Mouse (Mus musculus) megakaryocyte, adult 5-6 weeks (primary cell): ENCODE data around the gene D16Ertd472e. TPM values are rescaled to one million over a fixed set of nuclear protein-coding genes. Genes with fewer than 3 reads are reported as not detected.
A peak's percentile ranks its signal among the peaks of the same experiment; 100 is the strongest.

ENCODE experiments used
- ATAC-seq: 2 replicates; pipeline ENCODE4 v1.8.0; 2016; ENCODE audit warnings: mild to moderate bottlenecking, inconsistent platforms; ENCODE audit not compliant: poor library complexity, severe bottlenecking
- total RNA-seq, 2 experiments: library from RNA; stranded (forward) in 1 of 2; stranded (reverse) in 1 of 2; fragments of 153-499, 151-499 nt in 1 of 2; fragments of 221-1000, 200-1000 nt in 1 of 2; gene quantifications; 2 replicates each; pipeline versions ENCODE4 v1.2.3 to v1.2.4; 2015 to 2017

The D16Ertd472e gene
- total RNA-seq, 2 experiments from 2014 or later = 10.9 to 17.8 TPM

DNA sequence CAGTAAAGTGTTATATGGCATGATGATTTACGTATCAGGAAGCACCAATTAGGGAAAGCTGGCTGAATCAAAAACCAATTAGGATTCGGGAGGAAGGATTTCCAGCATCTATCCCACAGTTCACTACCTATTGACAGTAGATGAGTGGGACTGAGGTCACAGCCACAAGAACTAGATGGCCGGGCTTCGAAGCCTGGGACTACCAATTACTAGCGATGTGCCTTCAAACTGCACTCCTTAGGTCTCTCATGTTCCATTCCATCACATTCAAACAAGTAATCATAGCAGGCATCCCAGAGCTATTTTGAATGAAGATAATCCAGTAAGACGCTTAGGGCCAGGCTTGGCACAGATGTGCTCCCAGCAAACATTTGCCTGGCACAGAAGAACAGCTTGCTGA is 2.3 kb downstream of the D16Ertd472e start:
- no peak for ATAC-seq

DNA sequence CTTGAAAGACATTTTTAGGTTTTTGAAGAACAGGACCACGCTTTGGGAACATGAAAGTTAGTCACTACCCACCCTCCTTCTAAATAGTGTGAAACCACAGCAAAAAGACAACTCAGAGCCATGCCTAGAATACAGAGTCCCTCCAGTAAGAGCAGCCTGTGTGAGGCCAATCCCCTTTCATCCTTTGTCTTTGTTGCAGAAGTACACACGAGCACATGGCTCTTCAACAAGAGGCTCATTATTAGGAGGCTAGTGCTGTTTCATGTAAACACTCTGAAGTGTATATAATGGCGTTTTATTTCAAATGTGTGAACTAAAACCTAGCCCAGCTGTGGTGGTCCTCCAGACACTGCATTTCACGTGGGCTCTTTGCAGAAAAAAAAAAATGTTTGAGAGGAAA is 3.5 kb downstream of the D16Ertd472e start:
- no peak for ATAC-seq

DNA sequence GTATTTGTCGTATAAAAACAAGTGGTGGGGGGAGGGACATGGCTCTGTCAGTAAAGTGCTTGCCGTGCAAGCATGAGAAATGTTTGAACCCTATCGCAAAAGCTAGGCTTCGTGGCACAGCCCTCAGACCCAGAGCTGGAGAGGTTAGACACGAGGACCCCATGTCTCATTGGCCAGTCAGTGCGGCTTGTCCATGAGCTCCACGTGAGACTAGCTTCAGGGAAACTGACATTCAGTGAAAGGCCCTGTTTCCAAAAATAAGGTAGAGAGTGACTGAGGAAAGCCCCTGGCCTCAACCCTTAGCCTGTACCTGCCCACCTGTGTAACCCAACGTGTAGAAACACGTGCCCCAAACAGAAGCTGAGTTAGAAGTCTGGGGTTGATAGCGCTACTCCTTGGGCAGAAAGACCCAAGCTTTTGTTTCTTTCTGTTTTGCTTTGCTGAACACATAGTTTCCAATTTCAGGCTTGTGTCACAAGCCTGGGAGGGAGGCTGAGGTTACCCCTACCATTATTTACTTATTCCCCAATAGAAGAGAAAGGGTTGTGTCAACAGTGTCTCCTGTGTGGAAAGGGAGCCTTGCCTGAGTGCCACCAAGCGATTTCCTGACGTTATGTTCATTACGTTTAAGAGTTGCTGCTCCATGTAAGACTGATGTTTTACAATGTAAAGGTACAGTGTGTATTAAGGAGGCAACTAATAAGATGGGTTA is 12.2 kb downstream of the D16Ertd472e start:
- no peak for ATAC-seq

DNA sequence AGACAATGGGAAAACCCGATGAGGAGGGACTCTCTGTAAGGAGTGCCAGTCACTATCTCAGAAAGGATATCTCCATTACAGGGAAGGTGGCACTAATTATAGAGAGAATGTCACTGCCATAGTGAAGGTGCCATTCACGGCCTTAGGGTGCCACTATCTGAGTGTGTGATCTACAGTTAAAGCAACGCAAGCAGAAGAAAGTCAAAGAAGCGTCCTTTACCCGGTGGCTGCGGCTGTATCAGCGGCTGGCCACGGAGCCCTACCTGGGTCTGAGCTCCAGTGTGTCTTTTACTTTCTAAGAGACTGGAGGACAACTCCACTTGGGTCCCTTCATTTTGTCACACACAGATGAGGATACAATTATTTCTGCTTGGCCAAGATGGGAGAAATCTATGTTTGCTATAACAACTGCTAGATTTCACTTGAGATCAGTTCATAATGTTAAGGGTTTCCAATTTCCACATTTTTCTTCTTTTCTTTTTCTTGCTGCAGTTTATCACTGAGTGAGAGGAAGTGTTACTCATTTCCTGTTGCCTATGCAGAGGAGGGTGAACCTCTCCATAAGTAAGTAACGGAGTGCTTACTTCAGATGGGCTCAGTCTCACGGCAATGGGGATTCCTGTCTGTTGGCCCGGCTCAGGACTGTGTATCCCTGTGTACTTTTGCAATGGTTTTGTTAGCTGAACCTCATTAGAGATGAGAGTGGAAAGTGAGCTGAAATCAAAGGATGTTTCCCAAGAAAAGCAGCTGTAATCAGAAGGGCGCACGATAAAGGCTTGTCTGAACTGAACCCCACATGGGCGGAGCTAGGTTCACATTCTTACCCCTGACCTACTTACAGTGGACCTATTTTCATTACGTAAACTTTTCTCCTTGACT is 13.2 kb downstream of the D16Ertd472e start:
- ATAC-seq = peak; percentile 69

DNA sequence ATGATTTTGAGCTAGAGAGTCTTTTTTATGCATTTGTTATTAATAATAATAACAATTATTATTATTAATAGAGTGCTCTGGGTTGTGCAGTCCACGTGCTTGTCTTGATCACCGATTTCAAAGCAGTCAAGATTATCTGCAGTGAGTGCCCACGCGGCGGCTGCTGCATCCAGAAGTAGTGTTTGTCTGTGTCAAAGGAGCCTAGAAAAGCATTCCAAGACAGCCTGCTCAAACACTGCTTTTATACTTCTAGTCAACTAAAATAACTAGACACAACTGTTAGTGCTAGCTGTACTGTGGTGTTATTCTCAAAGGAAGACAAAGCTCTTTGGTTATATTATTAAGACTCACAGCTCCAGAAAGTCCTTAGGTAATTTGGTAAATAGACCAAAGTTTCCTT is 15.9 kb downstream of the D16Ertd472e start:
- ATAC-seq = no peak

DNA sequence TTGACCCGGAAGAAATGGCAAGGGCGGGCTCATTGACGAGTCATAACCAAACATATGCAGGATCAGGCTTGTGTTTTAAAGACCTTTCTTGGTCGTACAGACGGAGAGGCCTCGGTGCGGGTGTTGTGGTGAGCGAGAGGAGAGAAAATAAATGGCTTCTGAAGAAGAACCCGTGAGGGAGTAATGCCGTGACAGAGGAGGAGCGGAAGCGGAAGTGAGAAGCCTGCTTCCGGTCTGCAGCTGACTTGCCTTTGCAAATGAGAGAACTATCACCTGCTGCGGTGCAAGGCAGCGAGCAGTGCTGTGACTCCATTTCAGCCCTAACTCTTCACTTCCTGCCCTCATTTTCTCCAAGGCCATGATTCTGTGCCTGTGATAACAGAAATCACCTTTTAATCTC is 16.4 kb downstream of the D16Ertd472e start:
- ATAC-seq = peak; percentile 67

DNA sequence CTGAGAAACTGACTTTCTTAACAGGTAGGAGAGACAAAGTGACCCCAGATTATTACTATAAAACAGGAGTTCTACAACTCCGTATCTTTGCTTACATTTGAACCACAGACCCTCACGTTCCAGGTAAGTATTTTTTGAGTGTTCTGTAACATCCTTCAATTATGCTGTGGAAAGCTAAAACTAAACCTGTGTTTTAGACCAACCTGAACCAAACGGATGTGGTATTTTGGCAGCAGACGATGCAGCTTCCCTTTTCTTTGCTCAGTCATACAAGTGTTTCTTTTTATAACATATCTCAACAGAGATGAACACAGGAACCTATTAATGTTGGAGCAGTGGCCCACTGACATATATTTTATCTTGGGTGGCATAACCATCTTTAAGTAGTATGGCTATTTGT is 18.9 kb downstream of the D16Ertd472e start:
- ATAC-seq = peak; percentile 72

DNA sequence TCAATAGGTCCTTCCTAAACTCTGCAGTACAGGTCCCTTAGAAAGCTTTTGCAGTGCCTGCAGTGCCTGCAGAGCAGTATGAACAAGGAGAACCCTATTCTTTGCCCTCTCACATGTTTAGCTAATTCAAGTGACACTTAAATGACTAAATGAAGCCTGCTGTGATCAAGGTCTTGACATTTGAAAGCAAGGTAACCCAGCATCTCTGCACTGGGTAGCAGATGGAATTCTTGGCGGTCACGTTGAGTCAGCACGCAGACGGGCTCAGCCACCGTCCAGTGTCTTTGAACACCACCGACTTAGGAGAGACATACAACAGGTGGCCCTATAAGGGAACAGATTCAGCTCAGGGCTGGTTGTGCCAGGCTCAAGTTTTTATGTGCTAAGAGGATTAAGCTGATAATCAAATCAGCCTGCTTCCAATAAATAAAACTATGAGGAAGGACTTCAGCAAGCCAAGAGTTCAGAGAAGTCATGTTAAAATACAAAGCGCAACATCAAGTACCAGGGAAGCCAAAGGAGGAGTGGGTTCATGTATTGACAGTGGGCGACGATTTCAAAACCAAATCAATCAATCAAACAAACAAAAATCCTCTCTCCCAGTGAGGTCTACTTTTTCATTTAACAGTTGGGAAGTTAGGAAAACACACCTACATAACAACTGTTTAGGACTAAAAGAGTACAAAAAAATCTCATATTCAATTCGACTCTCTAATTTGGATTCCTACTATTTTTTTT is 21.4 kb downstream of the D16Ertd472e start:
- no peak for ATAC-seq

DNA sequence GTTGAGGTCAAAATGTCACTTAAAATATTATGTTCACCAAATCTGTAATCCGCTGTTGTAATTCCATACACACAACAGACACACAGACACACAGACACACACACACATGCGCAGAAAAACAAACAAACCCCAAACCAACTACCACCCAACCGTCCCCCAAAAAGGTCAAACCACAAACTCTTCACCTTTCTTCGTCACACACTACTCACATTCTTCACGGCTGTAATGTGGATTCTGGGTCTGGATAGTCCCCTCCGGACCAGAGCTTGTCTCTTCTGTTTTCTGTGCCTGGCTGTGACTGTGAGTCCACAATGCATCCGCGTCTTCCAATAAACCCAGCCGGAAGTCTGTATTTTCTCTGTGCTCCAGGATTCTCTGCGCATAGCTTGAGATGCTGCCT is 29.1 kb downstream of the D16Ertd472e start:
- 0 out of 2 replicates have a peak, but pooled peaks have one; percentile 9 for ATAC-seq

DNA sequence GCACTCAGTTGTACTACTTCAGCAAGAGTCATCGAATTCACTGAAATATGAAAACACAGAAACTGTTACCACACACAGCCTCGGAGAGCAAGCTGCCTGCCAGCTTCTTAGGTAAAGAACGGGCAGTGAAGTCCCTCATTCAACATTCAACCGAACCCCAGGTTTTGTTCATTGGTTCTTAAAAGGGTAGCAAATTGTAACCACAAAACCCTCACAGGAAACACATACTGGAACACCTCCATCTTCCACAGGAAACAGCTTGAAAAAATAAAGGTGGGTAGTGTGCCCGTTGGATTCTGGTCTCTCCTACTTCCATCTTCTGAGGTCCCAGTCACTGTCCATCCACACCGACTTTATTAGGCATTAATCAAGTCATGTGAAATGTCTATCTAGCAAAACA is 30.0 kb downstream of the D16Ertd472e start:
- ATAC-seq = peak; percentile 40

DNA sequence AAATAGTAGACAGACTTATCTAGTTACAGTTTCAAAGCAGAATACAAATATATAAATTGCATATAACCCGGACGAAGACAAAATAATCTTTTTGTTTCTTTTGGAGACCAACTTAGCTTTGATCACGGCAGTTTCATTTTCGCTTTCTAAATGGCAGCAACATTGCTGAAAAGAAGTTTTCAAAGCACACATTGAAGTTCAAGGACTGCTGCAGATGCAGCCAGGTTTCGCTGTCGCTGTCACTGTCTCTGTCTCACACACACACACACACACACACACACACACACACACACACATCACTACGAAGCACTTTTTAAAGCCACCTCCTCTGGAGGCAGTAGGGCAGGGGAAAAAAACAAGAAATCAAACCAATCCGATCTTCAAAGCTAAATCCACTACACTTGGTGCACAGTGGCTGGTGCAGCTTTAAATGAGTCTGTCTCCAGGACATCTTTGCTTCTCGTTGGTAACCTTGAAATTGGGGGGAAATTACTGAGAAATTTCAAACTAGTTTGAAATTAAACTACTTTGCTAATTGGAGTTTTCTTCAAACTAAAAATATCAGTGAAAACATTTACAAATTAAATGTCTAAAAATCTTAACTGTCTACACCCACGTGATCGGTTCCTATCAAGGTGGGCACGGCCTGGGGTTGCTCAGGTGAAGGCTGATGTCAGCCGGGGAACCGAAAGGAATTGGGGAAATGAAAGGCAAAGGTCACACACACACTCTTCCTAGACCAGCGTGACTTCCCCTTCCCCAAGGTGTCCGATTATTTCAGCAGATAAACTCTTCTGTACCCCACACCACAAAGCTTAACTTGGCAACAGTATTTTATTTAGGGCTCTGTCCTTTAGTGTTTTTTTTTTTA is 35.9 kb downstream of the D16Ertd472e start:
- ATAC-seq = peak; percentile 78

DNA sequence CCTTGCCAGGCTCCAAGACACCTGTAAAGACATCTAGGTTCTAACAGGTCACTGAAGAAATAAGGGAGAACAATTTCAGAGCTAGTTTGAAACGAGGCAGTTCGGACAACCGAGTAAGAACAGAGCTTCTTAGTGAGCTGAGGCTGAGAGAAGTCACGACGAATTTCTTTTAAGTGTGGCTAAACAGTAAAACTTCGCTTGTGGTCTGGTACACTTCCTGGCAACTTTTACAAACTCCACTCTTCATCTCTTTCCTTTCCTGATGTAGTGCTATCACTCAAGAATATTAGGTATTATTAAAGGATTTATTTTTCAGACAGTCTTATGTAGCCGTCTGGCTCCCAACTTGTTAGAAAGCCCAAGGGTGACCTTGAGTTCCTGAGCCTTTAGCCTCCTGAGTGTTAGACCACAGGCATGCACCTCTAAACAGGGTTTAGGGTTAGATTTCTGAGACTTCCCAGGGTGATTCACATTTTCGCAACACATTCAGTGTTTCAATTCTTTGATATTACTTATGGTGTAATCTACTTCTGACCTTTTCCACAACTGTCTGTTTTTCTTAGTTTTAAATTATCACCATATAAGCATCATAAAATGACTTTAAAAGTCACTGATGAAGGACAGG is 38.6 kb downstream of the D16Ertd472e start:
- ATAC-seq = no peak

DNA sequence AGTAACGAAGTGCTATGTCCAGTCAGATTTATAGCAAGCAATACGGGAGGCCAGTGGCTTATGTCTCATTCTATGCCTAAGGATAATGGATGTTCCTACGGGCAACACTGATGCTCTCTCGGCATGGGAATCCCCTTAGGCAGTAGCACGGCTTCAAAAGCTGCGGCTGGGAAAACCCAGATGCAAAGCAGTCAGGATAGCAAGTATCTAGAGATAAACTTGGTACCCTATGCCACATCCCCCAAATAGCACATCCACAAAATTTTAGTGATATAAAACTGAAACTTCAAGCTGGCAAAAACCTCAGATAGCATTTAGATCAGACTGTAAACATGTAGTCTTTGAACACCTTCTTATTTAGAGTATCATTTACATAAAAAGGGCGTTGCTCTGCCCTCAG is 39.2 kb downstream of the D16Ertd472e start:
- no peak for ATAC-seq

DNA sequence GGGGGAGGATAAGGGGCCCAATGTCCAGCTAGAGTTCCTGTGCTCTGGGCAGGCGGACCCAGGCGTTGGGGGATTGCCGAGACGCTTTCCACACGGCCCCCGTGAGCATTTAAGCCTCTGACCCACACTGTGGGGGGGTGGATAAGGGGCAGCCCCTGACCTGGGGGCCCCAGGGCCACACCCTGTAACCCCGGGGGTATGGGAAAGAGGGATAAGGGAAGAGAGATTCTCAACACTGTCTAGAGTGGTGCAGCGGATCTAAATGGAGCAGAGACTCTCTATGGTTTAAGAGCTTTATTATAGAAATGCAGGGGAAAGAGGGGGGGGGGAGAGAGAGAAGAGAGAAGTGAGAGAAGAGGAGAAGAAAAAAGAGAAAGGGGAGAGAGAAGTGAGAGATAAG is 42.0 kb downstream of the D16Ertd472e start:
- ATAC-seq = no peak

DNA sequence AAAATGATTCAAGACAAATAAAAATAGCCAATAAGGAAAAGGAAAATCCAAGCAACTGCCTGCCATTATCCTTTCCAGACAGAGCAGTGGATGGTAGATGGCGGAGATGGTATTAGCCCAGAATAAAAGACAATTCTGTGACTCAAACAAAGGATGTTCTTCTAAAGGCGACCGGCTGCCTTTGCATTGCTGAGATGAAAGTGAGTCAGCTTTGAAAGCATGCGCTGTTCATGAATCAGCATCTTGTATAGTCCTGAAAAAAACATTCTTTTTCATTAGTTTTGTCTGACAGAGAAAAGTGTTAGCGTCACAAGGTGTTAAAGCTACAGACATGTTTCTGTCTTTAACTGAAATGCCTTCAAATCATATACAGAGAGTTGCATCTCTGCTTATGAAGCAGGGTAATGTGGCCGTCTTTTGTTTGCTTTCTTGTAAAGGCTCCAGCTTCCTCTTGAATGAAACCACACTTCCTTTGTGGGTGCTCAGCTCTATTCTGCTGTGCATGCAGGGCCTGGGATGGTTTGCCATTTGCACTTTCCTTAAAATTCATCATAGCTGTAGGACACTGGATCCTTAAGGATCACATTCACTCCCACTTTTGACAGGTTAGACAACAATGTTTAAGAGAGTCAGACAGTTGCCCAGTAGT is 44.4 kb downstream of the D16Ertd472e start:
- ATAC-seq = peak; percentile 80

DNA sequence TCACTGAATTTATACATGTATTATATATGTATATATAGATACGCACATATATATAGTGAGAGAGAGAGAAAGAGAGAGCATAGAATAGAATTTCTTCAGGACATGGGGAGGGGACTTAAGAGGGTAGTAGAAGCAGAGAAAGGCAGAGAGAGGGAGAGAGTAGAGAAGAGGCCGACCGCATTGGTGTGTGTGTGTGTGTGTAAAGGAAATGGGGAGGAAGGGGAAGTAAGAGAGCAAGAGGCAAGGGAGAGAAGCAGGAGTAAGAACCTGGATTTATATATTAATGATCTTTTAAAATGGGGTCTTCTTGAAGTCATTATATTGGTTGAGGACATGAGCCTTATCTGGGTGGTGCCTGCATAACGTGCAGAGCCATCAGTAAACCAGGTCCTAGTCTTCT is 53.5 kb downstream of the D16Ertd472e start:
- ATAC-seq = 0 out of 2 replicates have a peak, but pooled peaks have one; percentile 48

DNA sequence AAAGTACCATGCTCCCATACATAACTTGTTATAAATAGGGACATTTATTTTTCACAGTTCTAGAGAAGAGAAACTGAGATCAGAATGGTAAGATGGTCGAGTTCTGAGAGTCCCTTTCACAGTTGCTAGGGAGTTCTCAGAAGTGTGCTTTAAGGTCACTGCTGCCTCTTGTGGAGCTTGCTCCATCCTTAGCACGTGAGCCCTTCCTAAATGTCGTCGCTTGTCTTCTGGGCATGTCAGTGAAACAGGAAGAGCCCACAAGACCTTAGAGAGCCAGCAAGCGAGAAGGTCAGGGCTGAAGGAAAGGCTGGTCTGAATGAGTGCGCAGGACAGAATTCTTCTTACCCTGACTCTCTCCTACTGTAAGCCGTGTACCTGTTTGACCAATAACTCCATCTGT is 57.8 kb downstream of the D16Ertd472e start:
- 0 out of 2 replicates have a peak, but pooled peaks have one; percentile 43 for ATAC-seq

DNA sequence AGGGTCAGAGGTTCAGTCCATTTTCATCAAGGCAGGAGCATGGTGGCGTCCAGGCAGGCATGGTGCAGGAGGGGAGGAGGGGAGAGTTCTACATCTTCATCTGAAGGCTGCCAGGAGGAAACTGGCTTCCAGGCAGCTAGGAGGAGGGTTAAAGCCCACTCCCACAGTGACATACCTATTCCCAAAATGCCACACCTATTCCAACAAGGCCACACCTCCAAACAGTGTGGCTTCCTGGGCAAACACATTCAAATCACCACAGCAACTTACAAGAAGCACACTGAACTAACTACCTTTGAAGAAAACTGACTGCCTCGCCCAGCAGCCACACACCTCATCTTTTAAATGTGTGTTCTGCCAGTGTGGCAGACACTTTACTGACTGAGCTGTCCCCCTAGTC is 59.3 kb downstream of the D16Ertd472e start:
- ATAC-seq = no peak

DNA sequence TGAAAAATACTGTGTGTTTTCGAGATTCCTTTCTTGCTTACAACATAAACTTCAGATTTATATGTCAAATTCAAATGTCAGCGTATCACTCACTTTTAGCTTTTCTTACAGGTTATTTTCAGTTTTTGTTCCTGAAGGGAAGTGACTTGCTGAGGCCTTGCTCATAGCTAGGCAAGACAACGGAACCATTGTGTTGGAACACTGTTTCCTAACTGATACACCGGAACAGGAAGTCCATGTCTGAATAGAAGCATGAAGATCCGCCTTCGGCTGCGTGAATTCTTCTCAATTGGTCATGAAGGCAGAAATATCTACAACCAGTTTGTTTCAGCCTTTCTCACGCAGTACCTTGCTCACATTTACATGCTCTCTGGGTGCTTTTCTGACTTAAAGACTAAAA is 65.0 kb downstream of the D16Ertd472e start:
- peak; percentile 98 for ATAC-seq
